Mouse (Mus musculus) lung, postnatal 0 days (tissue): ENCODE data around the gene Bach2. TPM values are rescaled to one million over a fixed set of nuclear protein-coding genes. Genes with fewer than 3 reads are reported as not detected.
A peak's percentile ranks its signal among the peaks of the same experiment; 100 is the strongest.

Experiments
- ATAC-seq: fragments of 200-750 bp; cut with Nextera tagmentation; 2 replicates; pipeline ENCODE4 v1.8.0; 2017; ENCODE audit warnings: moderate library complexity
- DNase-seq: peaks from one replicate; pipeline ENCODE4 v3.0.0-alpha.2; 2016; ENCODE audit warnings: low spot score
- H3K27ac ChIP-seq: fragments of 300-500 bp; sonication (generic); 2 replicates; pipeline ENCODE4 v1.5.1; 2014; ENCODE audit warnings: antibody characterized with exemption, mild to moderate bottlenecking, low read length, mixed read lengths
- H3K27me3 ChIP-seq: fragments of 300-500 bp; sonication (generic); replicated peaks from 2 replicates; pipeline ENCODE4 v1.6.1; 2014; ENCODE audit warnings: low read length, mixed read lengths; ENCODE audit not compliant: insufficient read depth
- H3K36me3 ChIP-seq: fragments of 300-500 bp; sonication (generic); 2 replicates; pipeline ENCODE4 v1.6.1; 2014; ENCODE audit warnings: low read length, mixed read lengths; ENCODE audit not compliant: insufficient read depth
- H3K4me1 ChIP-seq: fragments of 300-500 bp; sonication (generic); 2 replicates; pipeline ENCODE4 v1.6.1; 2014; ENCODE audit warnings: antibody characterized with exemption, low read depth, low read length, mixed read lengths; ENCODE audit not compliant: insufficient read depth
- H3K4me2 ChIP-seq: fragments of 300-500 bp; sonication (generic); replicated peaks from 2 replicates; pipeline ENCODE4 v1.6.1; 2014; ENCODE audit warnings: low read depth, mild to moderate bottlenecking, low read length, moderate library complexity, mixed read lengths
- H3K4me3 ChIP-seq: fragments of 300-500 bp; sonication (generic); 2 replicates; pipeline ENCODE4 v1.5.1; 2014; ENCODE audit warnings: low read depth, low read length
- H3K9ac ChIP-seq: fragments of 300-500 bp; sonication (generic); replicated peaks from 2 replicates; pipeline ENCODE4 v1.6.1; 2014; ENCODE audit warnings: low read depth, mild to moderate bottlenecking
- H3K9me3 ChIP-seq: fragments of 300-500 bp; sonication (generic); 2 replicates; pipeline ENCODE4 v1.6.1; 2016; ENCODE audit warnings: low read length, mixed read lengths
- CTCF ChIP-seq: IDR thresholded peaks from 2 replicates; pipeline ENCODE4 v1.5.1; 2016; ENCODE audit warnings: antibody characterized with exemption, mild to moderate bottlenecking
- EP300 ChIP-seq: IDR thresholded peaks from 2 replicates; pipeline ENCODE4 v1.6.1; 2016; ENCODE audit warnings: antibody characterized with exemption, mild to moderate bottlenecking, control low read depth
- WGBS: fragments of 180-500 bp; shearing (Covaris S2); extraction: QIAGEN DNeasy Blood & Tissue Kit; methylation state at CpG from one replicate; pipeline ENCODE4 v1.1.7; 2014; 5-methylcytosine and 5-hydroxymethylcytosine counted together
- polyA plus RNA-seq: library from polyadenylated mRNA; unstranded; fragments of >200 nt; fragmentation: Nextera tagmentation; extraction: Ambion mirVana; gene quantifications from 2 replicates; pipeline ENCODE4 v1.2.1, GENCODE M21; 2015

Gene Bach2
- polyA plus RNA-seq, 1 experiment from 2014 or later = 8.8 TPM

DNA sequence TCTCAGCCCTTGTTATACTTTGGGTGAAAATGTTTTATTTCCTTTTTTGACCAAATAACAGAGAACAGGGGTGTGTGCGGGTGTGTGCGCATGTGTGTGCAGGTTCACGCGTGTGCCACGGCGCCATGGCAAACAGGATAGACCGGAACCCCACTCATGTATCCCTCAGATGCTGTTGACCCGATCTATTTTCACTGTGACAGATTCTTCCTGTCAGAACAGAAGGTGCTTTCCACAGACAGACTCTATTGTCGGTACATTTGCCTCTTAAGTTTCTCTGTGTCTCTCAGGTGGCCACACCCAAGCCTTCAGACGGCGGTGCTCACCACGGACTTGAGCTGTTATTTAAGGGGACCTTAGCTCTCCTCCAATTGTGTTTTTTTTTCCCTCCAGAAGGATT lies 97.1 kb downstream of the Bach2 start:
- H3K27ac ChIP-seq = no peak overlapping the region
- peaks cover 13% of the 10 kb centered on the region; the same call in 1 of the 2 replicates for H3K4me1 ChIP-seq
- H3K4me3 ChIP-seq = no peak overlapping the region
- H3K4me2 ChIP-seq = 0 out of 2 replicates have a peak overlapping the region, but pooled peaks have one; percentile 23
- H3K27me3 ChIP-seq = no peaks in the 10 kb centered on the region
- 61% methylated on average over 12 of the region's 12 CpGs for WGBS
- H3K36me3 ChIP-seq = no peaks in the 10 kb centered on the region
- TF ChIP-seq CTCF (no peak), EP300 (peak; percentile 34; the same call in 1 of the 2 replicates)
- H3K9ac ChIP-seq = no peak overlapping the region
- H3K9me3 ChIP-seq = no peaks in the 10 kb centered on the region
- DNase-seq (no peak), ATAC-seq (no peak)

DNA sequence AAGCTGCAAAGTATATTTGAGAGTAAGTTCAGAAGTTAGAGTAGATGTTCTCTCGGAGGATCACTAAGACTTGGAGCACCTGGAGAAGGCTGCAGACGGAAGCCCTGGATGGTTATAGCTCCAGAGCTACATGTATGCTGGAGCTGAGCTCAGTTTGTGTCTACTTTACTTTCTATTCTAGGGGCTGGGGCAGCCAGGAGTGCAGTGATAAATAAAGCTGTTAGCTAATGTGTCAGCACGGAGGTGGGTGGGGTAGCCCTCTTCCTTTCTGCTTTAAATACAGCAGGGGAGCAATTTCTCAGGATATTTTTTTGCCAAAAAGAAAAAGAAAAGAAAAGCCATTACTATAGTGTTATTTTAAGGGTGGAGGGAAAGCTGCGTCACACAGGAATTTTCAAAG lies 98.0 kb downstream of the Bach2 start:
- H3K4me3 ChIP-seq = no peak overlapping the region

DNA sequence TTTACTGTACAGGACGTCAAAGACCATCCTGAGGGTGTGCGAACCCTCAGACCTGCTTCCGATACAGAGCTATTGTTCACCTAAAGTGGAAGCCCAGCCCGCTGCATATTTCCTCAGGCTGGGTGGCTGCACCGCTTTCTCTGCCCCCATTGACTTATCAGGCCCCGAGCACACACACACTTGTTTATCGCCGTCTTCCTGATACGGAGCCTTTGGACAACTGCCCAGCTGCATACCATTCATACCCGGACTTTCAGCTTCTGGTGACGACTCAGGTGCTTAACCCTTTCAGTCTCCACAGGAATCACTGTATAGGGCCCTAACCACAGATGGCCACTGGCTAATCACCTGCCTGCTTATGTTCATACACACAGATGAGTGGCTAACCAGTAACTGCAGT lies 99.0 kb downstream of the Bach2 start:
- no peak overlapping the region for H3K9ac ChIP-seq
- no peak overlapping the region for H3K27ac ChIP-seq
- DNase-seq = peak; percentile 90
- H3K4me1 ChIP-seq = peaks cover 13% of the 10 kb centered on the region; the same call in 1 of the 2 replicates
- WGBS = 6% methylated on average over 11 of the region's 11 CpGs
- TF ChIP-seq EP300 (peak; percentile 98), CTCF (no peak)
- H3K9me3 ChIP-seq = no peaks in the 10 kb centered on the region
- no peaks in the 10 kb centered on the region for H3K27me3 ChIP-seq
- ATAC-seq = peak; percentile 91
- no peak overlapping the region for H3K4me3 ChIP-seq
- H3K4me2 ChIP-seq = peak overlapping the region; percentile 27
- H3K36me3 ChIP-seq = no peaks in the 10 kb centered on the region

More for the DNA sequence above, 98.0 kb downstream of the Bach2 start:
- 34% methylated on average over 4 of the region's 4 CpGs for WGBS
- no peaks in the 10 kb centered on the region for H3K27me3 ChIP-seq
- H3K4me1 ChIP-seq = peaks cover 13% of the 10 kb centered on the region; the same call in 1 of the 2 replicates
- H3K9ac ChIP-seq = no peak overlapping the region
- peak overlapping the region; percentile 23 for H3K4me2 ChIP-seq
- no peaks in the 10 kb centered on the region for H3K36me3 ChIP-seq
- TF ChIP-seq EP300 (no peak), CTCF (no peak)
- ATAC-seq = peak; percentile 14; the same call in 1 of the 2 replicates
- peak overlapping the region; percentile 8 for H3K27ac ChIP-seq
- DNase-seq = peak; percentile 52
- H3K9me3 ChIP-seq = no peaks in the 10 kb centered on the region

DNA sequence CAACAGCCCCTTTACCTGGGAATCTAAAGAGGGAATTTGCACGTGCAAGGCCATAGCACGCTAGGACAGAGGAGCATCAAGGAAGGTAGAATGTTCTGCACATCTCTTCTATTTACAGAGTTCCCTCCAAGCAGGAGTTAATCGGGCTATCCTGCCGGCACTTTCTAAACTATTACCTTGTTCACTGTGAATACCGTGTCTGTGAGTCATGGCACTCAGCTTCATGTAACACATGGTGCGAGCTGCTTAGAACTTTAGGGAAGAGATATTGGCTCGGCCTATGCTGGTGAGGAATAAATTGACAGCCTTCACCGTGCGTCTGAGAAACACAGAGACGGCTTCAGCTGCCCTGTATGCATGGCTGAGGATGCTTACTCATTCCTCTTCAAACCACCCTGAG lies 99.8 kb downstream of the Bach2 start:
- peaks cover 13% of the 10 kb centered on the region; the same call in 1 of the 2 replicates for H3K4me1 ChIP-seq
- DNase-seq = peak; percentile 66
- H3K9me3 ChIP-seq = no peaks in the 10 kb centered on the region
- H3K36me3 ChIP-seq = no peaks in the 10 kb centered on the region
- peak; percentile 53 for ATAC-seq
- no peak overlapping the region for H3K27ac ChIP-seq
- no peak overlapping the region for H3K4me2 ChIP-seq
- H3K9ac ChIP-seq = no peak overlapping the region
- no peak for TF ChIP-seq CTCF
- H3K27me3 ChIP-seq = no peaks in the 10 kb centered on the region
- 36% methylated on average over 10 of the region's 10 CpGs for WGBS
- no peak overlapping the region for H3K4me3 ChIP-seq

DNA sequence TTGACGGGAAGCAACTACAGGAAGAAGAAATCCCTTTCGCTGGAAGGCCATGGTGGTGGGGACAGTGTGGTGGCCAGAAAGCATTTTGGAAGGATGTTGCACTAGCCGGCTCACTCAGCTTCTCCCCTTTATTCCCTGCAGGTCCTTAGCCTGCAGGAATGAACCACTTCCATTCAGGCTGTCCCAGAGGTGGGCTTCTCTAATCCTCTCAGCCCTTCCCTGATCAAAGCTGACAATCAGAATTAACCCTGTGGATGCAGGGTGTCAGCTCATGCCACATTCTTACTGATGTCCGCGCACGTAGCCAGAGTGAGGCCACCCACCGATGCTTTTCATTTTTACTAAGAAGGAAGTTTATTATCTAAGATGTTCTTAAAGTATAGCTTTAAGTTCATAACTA lies 102.2 kb downstream of the Bach2 start:
- no peak overlapping the region for H3K4me3 ChIP-seq
- H3K36me3 ChIP-seq = no peaks in the 10 kb centered on the region
- H3K4me1 ChIP-seq = peaks cover 13% of the 10 kb centered on the region; the same call in 1 of the 2 replicates
- no peak overlapping the region for H3K27ac ChIP-seq
- H3K27me3 ChIP-seq = no peaks in the 10 kb centered on the region
- 79% methylated on average over 7 of the region's 7 CpGs for WGBS
- DNase-seq (no peak), ATAC-seq (no peak)
- H3K9ac ChIP-seq = no peak overlapping the region
- H3K9me3 ChIP-seq = no peaks in the 10 kb centered on the region
- TF ChIP-seq CTCF (no peak), EP300 (no peak)
- no peak overlapping the region for H3K4me2 ChIP-seq

DNA sequence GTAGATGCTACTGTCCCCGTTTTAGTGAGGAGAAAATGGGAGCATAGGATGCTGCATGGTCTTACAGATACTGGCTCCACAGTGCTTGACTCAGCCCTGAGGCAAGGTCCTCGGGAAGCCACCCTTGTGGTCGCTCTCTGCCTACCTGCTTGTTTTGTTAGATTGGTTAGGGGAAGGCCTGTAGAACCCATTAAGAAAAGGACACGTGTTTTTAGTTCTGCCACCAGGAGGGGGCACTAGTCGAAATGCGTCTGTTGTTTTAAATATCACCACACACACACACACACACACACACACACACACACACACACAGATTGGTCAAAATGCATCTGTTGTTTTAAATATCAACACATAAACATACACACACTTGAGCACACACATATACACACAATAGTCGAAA lies 103.7 kb downstream of the Bach2 start:
- Histone ChIP-seq H3K9me3 (no peaks in the 10 kb centered on the region), H3K27ac (no peak overlapping the region), H3K4me1 (peaks cover 10% of the 10 kb centered on the region; the same call in 1 of the 2 replicates), H3K9ac (no peak overlapping the region), H3K4me2 (no peak overlapping the region), H3K27me3 (no peaks in the 10 kb centered on the region), H3K4me3 (no peak overlapping the region), H3K36me3 (no peaks in the 10 kb centered on the region)
- DNase-seq = no peak
- ATAC-seq = no peak
- TF ChIP-seq CTCF (peak; percentile 56), EP300 (no peak)
- 72% methylated on average over 7 of the region's 7 CpGs for WGBS
